ENCODE assay signal across 13 mouse cellular contexts in the genomic region with DNA sequence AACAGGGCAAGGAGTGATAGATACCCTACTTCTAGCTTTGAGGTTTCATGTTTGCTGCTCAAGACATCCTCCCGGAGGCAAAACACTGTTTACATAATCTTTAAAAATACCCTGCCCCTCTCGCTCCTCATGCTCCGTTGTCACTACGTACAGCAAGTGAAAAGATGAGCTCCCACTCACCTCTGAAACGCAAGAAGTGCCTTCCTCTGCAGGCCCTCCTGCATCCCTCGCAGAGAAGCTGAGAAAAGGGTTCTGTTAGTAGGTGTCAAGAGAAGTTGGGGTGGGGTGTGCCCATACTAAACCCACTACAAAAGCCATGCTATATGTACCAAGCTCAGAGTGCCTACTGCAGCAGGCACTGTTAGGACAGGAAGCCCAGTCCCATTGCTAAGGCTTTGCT.
"Had no signal": no experiment of that assay in that cellular context is flagged by ENCODE, and none has a peak within 500 bp of the region (broad histone marks: within the 10 kb centered on the region; RNA-seq: fewer than 3 reads in every experiment).

No protein-coding gene starts in this region.

- DNase-seq: gastrocnemius, adult 2 months; gastrocnemius, postnatal 10 days; gastrocnemius, postnatal 25 days; heart, adult 18-20 months; heart, postnatal 10 days; heart, postnatal 4 days; kidney, adult 18-20 months; kidney, adult 8-10 months; kidney, postnatal 10 days; kidney, postnatal 25 days; kidney, postnatal 4 days; liver; liver, embryonic 13.5 days had no signal
